In genomic region chr2:112454125-112454861, GRCm38 (mm10) we compare ENCODE assay signal across 8 mouse cellular contexts. TPM values are rescaled to one million over a fixed set of nuclear protein-coding genes. Genes with fewer than 3 reads are reported as not detected.
DNase-seq lines count a peak whose midpoint lies in the region; ATAC-seq and TF ChIP-seq lines count a peak whose summit lies in the region.

No protein-coding gene starts in this region.

- TF ChIP-seq CTCF in bone marrow macrophage, adult 2 months (IDR thresholded peaks at IDR 0.05; ENCODE audit: low read depth, low read length): no peak

- ATAC-seq in kidney, embryonic 14.5 days (ENCODE audit: low FRiP score, low TSS enrichment): no peak
- peak; percentile 80 for ATAC-seq in hindbrain, embryonic 13.5 days (ENCODE audit: low FRiP score)
- ATAC-seq in midbrain, embryonic 16.5 days: no peak; the same call in 1 of the 2 replicates

- no peaks in the 10 kb centered on the region for H3K36me3 ChIP-seq in kidney, embryonic 14.5 days (ENCODE audit: control insufficient read depth, insufficient read depth, low read length)
- no peaks in the 10 kb centered on the region for H3K36me3 ChIP-seq in hindbrain, embryonic 13.5 days
- no peaks in the 10 kb centered on the region for H3K36me3 ChIP-seq in midbrain, embryonic 16.5 days (ENCODE audit: control insufficient read depth, insufficient read depth, low read length)

- H3K4me2 ChIP-seq in kidney, embryonic 14.5 days (replicated peaks; ENCODE audit: low read depth, low read length): peak overlapping the region; percentile 66
- H3K4me2 ChIP-seq in hindbrain, embryonic 13.5 days: peak overlapping the region; percentile 79
- H3K4me2 ChIP-seq in midbrain, embryonic 16.5 days (ENCODE audit: low read length): peak overlapping the region; percentile 61

- WGBS in kidney, embryonic 14.5 days: 33% methylated on average over 17 of the region's 17 CpGs
- 30% methylated on average over 17 of the region's 17 CpGs for WGBS in hindbrain, embryonic 13.5 days
- WGBS in midbrain, embryonic 16.5 days: 29% methylated on average over 17 of the region's 17 CpGs

- peak overlapping the region; percentile 30 for H3K27ac ChIP-seq in kidney, embryonic 14.5 days (ENCODE audit: low read depth, low read length)
- H3K27ac ChIP-seq in bone marrow macrophage, adult 2 months (ENCODE audit: insufficient read depth, low read depth, low read length): peak overlapping the region; percentile 73
- H3K27ac ChIP-seq in hindbrain, embryonic 13.5 days: peak overlapping the region; percentile 88
- H3K27ac ChIP-seq in midbrain, embryonic 16.5 days (ENCODE audit: low read length): peak overlapping the region; percentile 80

- H3K4me3 ChIP-seq in kidney, embryonic 14.5 days (ENCODE audit: low read length): peak overlapping the region; percentile 96
- peak overlapping the region; percentile 97 for H3K4me3 ChIP-seq in bone marrow macrophage, adult 2 months (ENCODE audit: insufficient read depth, low read length)
- peak overlapping the region; percentile 93 for H3K4me3 ChIP-seq in hindbrain, embryonic 13.5 days
- peak overlapping the region; percentile 52 for H3K4me3 ChIP-seq in midbrain, embryonic 16.5 days (ENCODE audit: low read depth, low read length)

- H3K9ac ChIP-seq in kidney, embryonic 14.5 days (ENCODE audit: low read depth, low read length): peak overlapping the region; percentile 90
- H3K9ac ChIP-seq in hindbrain, embryonic 13.5 days: peak overlapping the region; percentile 92
- H3K9ac ChIP-seq in midbrain, embryonic 16.5 days (ENCODE audit: low read depth, low read length): peak overlapping the region; percentile 73

- H3K9me3 ChIP-seq in kidney, embryonic 14.5 days (ENCODE audit: control insufficient read depth, low read length): no peaks in the 10 kb centered on the region
- H3K9me3 ChIP-seq in hindbrain, embryonic 13.5 days: no peaks in the 10 kb centered on the region
- no peaks in the 10 kb centered on the region for H3K9me3 ChIP-seq in midbrain, embryonic 16.5 days (replicated peaks; ENCODE audit: control insufficient read depth, low read length, poor library complexity, severe bottlenecking)

- no peak for TF ChIP-seq POLR2A in bone marrow macrophage, adult 2 months (IDR thresholded peaks at IDR 0.05; ENCODE audit: borderline replicate concordance, low read depth, low read length)

- peaks cover 8% of the 10 kb centered on the region for H3K4me1 ChIP-seq in kidney, embryonic 14.5 days (ENCODE audit: control insufficient read depth, insufficient read depth, low read length)
- H3K4me1 ChIP-seq in bone marrow macrophage, adult 2 months (ENCODE audit: control insufficient read depth, insufficient read depth, low read length): peaks cover 22% of the 10 kb centered on the region
- H3K4me1 ChIP-seq in hindbrain, embryonic 13.5 days (replicated peaks): peaks cover 19% of the 10 kb centered on the region
- peaks cover 15% of the 10 kb centered on the region for H3K4me1 ChIP-seq in midbrain, embryonic 16.5 days (ENCODE audit: control insufficient read depth, insufficient read depth, low read length)

- no peaks in the 10 kb centered on the region for H3K27me3 ChIP-seq in kidney, embryonic 14.5 days (ENCODE audit: control insufficient read depth, insufficient read depth, low read length)
- no peaks in the 10 kb centered on the region for H3K27me3 ChIP-seq in hindbrain, embryonic 13.5 days
- no peaks in the 10 kb centered on the region for H3K27me3 ChIP-seq in midbrain, embryonic 16.5 days (ENCODE audit: control insufficient read depth, insufficient read depth, low read depth, low read length)

- no peak for DNase-seq in kidney, adult 8-10 months
- DNase-seq in adrenal gland, adult 2 months: no peak
- no peak for DNase-seq in thymus, postnatal 36 days
- no peak for DNase-seq in thymus, postnatal 0 days (ENCODE audit: low spot score)

RNA-seq across cellular contexts. Expression of gene Emc7, which starts 0.5 kb away (rescaled TPM):
- polyA plus RNA-seq in kidney, embryonic 14.5 days (2014; fragmentation: Nextera tagmentation; extraction: Ambion mirVana): 17.2 and 18.2 TPM in 2 replicates
- 20.9 and 21.8 TPM in 2 replicates for polyA plus RNA-seq in bone marrow macrophage, adult 2 months (2012; ENCODE audit: insufficient read depth, insufficient read length, missing spikeins)
- 18.4 and 19.2 TPM in 2 replicates for polyA plus RNA-seq in hindbrain, embryonic 13.5 days (2015; fragmentation: Nextera tagmentation; extraction: Ambion mirVana)
- 22.2 and 23.3 TPM in 2 replicates for polyA plus RNA-seq in midbrain, embryonic 16.5 days (2015; fragmentation: Nextera tagmentation; extraction: Ambion mirVana)
- 10 to 100 TPM; 29.8 to 36.6 TPM for total RNA-seq in adrenal gland, adult 2 months (2021)
- polyA plus RNA-seq in adrenal gland, adult 2 months (2012; rRNA removed): 2.9 and 3.4 TPM in 2 replicates
- polyA plus RNA-seq in thymus, postnatal 0 days (2015; fragmentation: Nextera tagmentation; extraction: Ambion mirVana): 25.0 and 25.2 TPM in 2 replicates

RNA-seq across cellular contexts. Expression of gene Chrm5, which starts 26.3 kb away (rescaled TPM):
- polyA plus RNA-seq in kidney, embryonic 14.5 days (2014; fragmentation: Nextera tagmentation; extraction: Ambion mirVana): 0.20 and 0.22 TPM in 2 replicates
- polyA plus RNA-seq in bone marrow macrophage, adult 2 months (2012; ENCODE audit: insufficient read depth, insufficient read length, missing spikeins): not detected in 2 replicates
- polyA plus RNA-seq in hindbrain, embryonic 13.5 days (2015; fragmentation: Nextera tagmentation; extraction: Ambion mirVana): 0.48 and 0.68 TPM in 2 replicates
- polyA plus RNA-seq in midbrain, embryonic 16.5 days (2015; fragmentation: Nextera tagmentation; extraction: Ambion mirVana): 1.4 and 1.5 TPM in 2 replicates
- not detected for total RNA-seq in adrenal gland, adult 2 months (2021)
- polyA plus RNA-seq in adrenal gland, adult 2 months (2012; rRNA removed): not detected in 2 replicates
- polyA plus RNA-seq in thymus, postnatal 0 days (2015; fragmentation: Nextera tagmentation; extraction: Ambion mirVana): not detected in 2 replicates

RNA-seq across cellular contexts. Expression of gene Aven, which starts 38.5 kb away (rescaled TPM):
- 10.9 and 12.4 TPM in 2 replicates for polyA plus RNA-seq in kidney, embryonic 14.5 days (2014; fragmentation: Nextera tagmentation; extraction: Ambion mirVana)
- 8.9 and 9.4 TPM in 2 replicates for polyA plus RNA-seq in bone marrow macrophage, adult 2 months (2012; ENCODE audit: insufficient read depth, insufficient read length, missing spikeins)
- polyA plus RNA-seq in hindbrain, embryonic 13.5 days (2015; fragmentation: Nextera tagmentation; extraction: Ambion mirVana): 3.1 and 4.4 TPM in 2 replicates
- 2.6 and 2.7 TPM in 2 replicates for polyA plus RNA-seq in midbrain, embryonic 16.5 days (2015; fragmentation: Nextera tagmentation; extraction: Ambion mirVana)
- total RNA-seq in adrenal gland, adult 2 months (2021): 10 to 100 TPM; 17.0 to 21.2 TPM
- 0.98 and 1.0 TPM in 2 replicates for polyA plus RNA-seq in adrenal gland, adult 2 months (2012; rRNA removed)
- 5.2 and 6.0 TPM in 2 replicates for polyA plus RNA-seq in thymus, postnatal 0 days (2015; fragmentation: Nextera tagmentation; extraction: Ambion mirVana)

Comparison
In these comparisons a context has a peak if more than half of its experiments do, and no peak if none do; other contexts are left out.
1. H3K27ac ChIP-seq: peak in every context shown above with its lines; median percentile 88 in hindbrain, embryonic 13.5 days; 80 in midbrain, embryonic 16.5 days; 73 in bone marrow macrophage, adult 2 months; 30 in kidney, embryonic 14.5 days.